Mouse (Mus musculus) layer of hippocampus, adult 11-12 months (tissue): ENCODE results near the gene Synrg.

Source experiments
- DNase-seq: peaks from one replicate; pipeline ENCODE4 v3.0.0; 2022; ENCODE audit warnings: low spot score

The Synrg gene

DNA sequence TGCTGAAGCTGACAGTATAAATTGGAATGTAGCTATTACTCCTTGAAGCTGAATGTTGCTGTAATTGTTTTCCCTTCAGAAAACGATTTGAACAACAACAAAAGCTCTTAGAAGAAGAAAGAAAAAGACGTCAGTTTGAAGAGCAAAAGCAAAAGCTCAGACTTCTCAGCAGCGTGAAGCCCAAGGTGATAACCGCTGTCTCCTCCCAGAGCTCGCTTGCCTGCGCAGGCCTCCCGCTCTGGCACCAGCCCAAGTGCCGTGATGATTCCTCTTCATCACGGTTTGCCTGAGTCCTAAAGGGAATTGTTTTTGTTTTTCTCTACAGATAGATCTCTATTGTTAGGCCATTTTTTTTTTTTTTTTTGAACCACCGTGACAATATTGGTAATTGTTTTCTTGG is 17.1 kb downstream of the Synrg start:
- DNase-seq = no peak

- DNase-seq = no peak
Measured at GRCm38 (mm10) chr11:83991701-83992100, 27.5 kb downstream of the Synrg start.

- no peak for DNase-seq
Measured at GRCm38 (mm10) chr11:83993428-83993827, 29.2 kb downstream of the Synrg start.

DNA sequence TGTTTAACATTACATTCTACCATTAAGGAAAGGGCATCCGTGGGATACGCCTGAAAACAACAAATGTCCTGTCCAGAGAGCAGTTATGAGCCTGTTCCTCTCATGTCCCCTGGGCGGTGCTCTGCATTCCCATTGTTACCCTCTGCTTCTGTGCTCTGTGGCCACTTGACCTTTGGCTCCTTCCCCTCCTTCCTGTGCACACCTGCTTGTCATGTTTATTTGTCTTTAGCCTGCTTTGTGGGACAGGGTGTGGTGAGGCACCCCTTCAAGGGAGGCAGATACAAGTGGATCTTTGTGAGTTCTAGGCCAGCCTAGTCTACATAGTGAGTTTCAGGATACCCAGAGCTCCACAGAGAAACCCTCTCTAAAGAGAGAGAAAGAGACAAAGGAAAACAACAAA is 30.3 kb downstream of the Synrg start:
- no peak for DNase-seq

- no peak for DNase-seq
Measured at GRCm38 (mm10) chr11:83995535-83995950, 31.3 kb downstream of the Synrg start.

DNA sequence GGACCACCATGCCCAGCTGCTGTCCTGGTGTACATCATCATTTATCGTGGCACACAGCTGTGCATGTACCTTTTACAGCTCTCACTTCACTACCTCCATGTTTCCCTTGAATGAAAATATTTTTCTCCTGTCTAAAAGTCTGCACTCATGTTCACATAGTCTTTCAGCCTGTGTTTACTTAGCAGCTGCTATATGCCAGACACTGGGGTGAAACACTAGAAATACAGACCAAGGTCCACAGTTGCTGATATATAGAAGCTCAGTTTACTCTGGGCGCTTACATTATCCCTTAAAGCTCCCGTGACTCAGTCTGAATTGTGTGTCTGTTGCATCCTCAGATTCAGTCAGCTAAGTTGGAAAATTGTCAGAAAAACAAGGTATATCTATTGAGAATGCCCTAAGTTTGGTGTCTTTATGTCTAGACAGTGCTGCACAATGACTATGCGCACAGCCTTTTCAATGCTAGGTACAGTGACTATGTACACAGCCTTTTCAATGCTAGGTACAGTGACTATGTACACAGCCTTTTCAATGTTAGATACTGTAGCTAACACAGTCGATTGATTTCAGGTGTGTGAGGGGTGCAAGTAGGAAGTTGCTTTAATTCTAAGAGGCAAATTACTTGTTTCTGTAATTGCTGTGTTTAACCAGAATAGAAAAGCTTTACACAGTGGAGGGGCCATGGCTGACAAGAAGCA is 33.1 kb downstream of the Synrg start:
- DNase-seq = no peak

DNA sequence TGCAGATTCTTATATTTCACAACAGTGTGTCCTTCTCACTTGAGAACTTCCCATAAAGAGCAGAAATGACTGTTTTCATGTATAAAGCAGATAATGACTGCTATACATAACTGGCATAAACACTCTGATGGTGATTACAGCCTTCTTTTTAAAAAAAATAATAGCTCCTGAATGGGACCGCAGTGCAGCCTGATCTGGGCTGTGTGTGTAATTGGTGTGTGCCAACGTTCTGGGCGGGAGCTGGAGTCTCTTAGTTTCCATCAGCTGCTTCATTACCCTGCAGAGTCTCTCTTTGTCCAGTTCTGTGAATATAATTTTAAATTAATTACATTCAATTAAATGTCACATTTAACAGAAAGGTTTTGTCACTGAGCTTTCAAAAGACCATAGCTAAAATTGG is 34.8 kb downstream of the Synrg start:
- DNase-seq = no peak

DNA sequence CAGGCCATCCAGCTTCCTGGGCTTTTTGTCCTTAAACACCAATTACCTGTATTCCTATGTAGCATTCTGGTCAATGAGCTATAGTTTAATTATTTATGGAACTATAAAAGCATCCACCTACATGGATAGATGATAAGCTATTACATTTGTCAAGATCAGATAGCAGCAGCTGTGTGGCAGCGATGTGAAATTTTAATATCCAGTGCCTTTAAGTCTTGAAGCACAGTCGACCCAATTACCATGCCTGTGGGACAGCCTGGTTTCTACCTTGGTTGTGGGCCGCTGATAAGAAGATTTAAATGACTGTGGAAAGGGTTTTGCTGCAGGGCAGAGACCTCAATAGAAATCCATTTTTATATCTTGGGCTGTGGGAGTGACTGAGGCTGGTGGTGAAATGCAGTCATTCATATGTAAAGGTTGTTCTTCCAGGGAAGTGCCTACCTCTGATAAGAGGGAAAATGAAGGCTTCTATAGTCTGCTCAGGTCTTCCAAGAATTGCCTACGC is 35.2 kb downstream of the Synrg start:
- DNase-seq = no peak

DNA sequence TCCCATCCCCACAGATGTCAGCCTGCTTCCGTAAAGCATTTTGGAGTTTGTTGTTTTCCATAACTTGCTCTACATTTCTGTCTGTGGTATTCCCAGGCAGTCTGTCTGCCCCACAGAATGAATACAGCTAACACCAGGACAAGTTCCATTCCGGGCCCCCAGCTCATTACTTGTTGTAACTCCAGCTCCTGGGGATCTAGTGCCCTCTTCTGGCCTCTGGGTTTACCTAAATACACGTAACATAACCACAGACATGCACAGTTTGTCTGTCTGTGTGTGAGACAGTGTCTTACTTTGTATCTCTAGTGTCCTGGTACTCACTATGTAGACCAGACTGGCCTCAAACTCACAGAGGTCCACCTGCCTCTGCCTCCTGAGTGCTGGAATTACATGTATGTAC is 37.0 kb downstream of the Synrg start:
- no peak for DNase-seq

DNA sequence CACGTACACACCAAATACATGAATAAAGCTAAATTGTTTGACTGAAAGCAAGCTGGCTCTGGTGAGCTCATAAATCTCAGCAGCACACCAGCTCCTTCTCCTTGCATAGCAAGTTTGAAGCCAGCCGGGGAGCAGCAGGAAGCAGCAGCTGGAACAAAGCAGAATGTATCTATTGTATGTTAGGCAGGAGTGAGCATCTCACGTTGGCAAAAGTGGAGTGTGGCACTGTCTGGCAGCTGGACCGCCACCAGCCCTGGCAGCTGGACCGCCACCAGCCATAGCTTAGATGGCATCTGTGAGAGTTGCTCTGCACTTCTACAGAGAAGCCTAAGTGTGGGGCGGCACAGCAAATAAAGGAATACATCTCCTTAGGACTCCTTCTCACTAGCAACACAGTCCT is 39.8 kb downstream of the Synrg start:
- DNase-seq = peak; percentile 62

DNA sequence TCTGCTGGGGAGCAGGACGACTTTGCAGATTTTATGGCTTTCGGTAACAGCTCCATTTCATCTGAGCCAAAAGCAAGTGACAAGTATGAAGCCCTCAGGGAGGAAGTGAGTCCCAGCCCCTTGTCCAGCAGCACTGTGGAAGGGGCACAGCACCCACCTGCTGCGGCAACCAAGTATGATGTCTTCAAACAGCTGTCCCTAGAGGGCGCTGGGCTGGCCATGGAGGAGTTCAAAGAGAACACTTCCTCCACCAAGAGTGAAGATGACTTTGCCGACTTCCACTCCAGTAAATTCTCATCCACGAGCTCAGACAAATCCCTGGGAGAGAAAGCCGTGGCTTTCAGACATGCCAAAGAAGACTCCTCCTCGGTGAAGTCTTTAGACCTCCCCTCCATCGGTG is 44.8 kb downstream of the Synrg start:
- no peak for DNase-seq

DNA sequence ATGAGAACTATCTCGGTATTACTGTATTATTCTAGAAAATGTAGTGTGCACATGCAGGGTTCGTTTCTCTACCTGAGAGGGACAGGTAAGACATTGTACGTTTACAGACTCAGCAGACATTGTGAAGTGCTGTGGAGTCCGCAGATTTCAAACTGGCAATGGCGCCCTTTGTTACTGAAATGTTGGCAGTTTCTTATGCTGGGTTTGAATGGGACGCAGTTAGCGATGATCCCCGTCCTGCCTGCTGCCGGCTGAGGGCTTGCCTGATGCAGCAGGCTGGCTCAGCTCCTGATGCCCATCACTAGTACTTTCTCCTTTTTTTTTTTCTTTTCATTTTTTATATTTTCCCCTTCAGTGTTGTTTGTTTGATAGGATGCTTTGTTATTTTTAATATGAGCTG is 46.2 kb downstream of the Synrg start:
- DNase-seq = no peak

DNA sequence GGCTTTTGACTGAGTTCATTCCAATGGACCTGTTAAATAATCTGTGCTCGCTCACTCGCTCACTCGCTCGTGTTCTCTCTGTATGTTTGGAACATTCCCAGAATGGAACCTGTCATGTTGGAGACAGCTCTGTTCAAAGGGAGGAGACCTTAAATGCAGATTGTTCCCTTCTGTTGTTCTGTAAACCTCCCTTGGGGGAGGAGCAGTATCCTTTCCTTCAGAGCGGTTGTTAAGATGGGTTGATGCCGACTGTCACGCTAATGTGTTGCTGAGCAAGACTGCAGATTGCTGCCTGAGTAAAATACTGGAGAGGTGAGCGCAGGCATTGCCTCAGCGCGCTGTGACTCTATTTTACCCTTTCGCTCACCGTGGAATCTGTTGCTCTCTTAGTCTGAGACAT is 46.8 kb downstream of the Synrg start:
- no peak for DNase-seq

- DNase-seq = no peak
Measured at GRCm38 (mm10) chr11:84011576-84011975, 47.3 kb downstream of the Synrg start.

- DNase-seq = no peak
Measured at GRCm38 (mm10) chr11:84013105-84013504, 48.9 kb downstream of the Synrg start.

GRCm38 (mm10) chr11:84016147-84016809 is 52.0 kb downstream of the Synrg start:
- no peak for DNase-seq

DNA sequence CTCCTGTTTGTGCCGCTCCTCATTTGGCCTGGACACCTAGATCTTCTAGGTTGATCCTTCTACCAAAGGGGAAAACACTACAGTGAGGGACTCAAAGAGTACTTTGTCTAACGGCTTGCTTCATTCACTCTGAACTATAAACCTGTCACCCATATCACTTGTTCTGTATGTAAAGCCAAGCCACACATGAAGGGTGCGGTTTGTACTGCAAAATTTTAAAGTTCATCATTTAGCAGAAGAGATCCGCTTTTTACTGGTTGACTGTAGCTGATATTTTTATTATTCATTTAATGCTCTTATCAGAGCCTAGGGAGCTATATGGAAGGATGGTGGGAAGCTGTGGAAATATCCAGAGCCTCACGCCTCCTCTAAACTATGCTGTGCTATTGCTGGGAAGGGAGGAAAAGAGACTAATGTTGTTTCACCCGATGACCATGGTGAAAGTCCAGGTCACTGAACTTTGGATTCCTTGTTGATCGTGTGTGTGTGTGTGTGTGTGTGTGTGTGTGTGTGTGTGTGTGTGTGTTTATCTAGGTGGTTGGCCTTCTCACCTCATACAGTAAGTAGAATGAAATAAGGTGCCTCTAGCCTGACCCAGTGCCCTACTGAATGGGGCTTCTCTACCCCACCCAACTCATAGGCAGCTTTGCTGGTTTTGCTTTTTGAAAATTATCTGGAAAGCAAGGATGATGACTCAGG is 52.7 kb downstream of the Synrg start:
- DNase-seq = no peak

DNA sequence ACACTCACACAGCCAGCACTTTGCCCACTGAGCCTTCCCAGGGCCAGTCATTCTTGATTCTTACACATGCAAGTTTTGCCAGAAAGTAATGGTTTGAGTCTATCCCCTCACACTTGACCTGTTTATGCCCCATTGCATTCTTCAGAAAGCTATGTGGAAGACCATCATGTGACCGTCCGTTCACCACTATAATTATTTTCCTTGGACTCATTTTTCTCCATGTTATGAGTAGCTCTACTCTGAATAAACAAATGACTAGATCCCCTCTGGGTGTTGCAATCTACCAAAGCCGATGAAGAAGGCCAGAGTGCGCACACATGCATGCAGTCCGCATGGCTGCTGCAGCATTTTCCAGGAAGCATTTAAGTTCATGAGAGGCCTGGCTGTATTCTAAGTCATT is 63.0 kb downstream of the Synrg start:
- no peak for DNase-seq

- DNase-seq = peak; percentile 60
Measured at GRCm38 (mm10) chr11:84028271-84029028, 64.2 kb downstream of the Synrg start.

GRCm38 (mm10) chr11:84031971-84032370 is 67.7 kb downstream of the Synrg start:
- peak; percentile 65 for DNase-seq

DNA sequence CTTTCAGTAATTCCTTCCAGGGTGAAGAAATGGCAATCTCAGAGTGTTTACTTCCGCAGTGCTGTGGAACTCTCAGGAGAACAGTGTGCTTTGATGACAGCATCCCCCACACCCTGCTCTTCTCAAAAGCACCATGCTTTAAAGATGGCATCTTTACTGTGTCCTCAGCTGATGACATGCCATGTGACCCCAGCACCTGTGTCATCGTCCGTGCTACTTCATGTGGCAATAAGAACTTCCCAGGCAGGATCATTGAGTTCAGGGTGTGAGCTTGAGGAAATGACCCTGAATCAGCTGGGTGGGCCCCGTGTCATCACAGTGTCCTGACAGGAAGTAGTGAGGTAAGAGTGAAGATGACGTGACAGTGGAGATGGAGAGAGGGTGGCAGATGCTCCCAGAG is 68.3 kb downstream of the Synrg start:
- no peak for DNase-seq

GRCm38 (mm10) chr11:84033671-84034070 is 69.4 kb downstream of the Synrg start:
- DNase-seq = no peak
